ENCODE assay signal across 7 mouse cellular contexts in genomic region chr1:121430183-121430937, GRCm38 (mm10). TPM values are rescaled to one million over a fixed set of nuclear protein-coding genes. Genes with fewer than 3 reads are reported as not detected.
DNase-seq lines count a peak whose midpoint lies in the region; ATAC-seq lines count a peak whose summit lies in the region.

No protein-coding gene starts in this region.

- no peak overlapping the region for H3K9ac ChIP-seq in forebrain, embryonic 12.5 days

- ATAC-seq in forebrain, embryonic 12.5 days (ENCODE audit: low FRiP score) = no peak
- no peak for ATAC-seq in frontal cortex, adult (ENCODE audit: low TSS enrichment)

- no peaks in the 10 kb centered on the region for H3K36me3 ChIP-seq in forebrain, embryonic 12.5 days (replicated peaks)
- no peaks in the 10 kb centered on the region for H3K36me3 ChIP-seq in hindbrain, embryonic 10.5 days
- peaks cover 9% of the 10 kb centered on the region; the same call in 1 of the 2 replicates for H3K36me3 ChIP-seq in midbrain, embryonic 10.5 days

- H3K27me3 ChIP-seq in forebrain, embryonic 12.5 days = no peaks in the 10 kb centered on the region
- H3K27me3 ChIP-seq in hindbrain, embryonic 10.5 days (ENCODE audit: insufficient read depth, poor library complexity, severe bottlenecking) = no peaks in the 10 kb centered on the region
- no peaks in the 10 kb centered on the region for H3K27me3 ChIP-seq in midbrain, embryonic 10.5 days (ENCODE audit: low read depth, poor library complexity, severe bottlenecking)

- peak; percentile 64 for DNase-seq in 3134 (ENCODE audit: extremely low read depth, insufficient read length, low spot score)
- peak; percentile 11 for DNase-seq in 416B (ENCODE audit: low read depth)
- DNase-seq in hindbrain, embryonic 10.5 days (ENCODE audit: low spot score) = no peak
- no peak for DNase-seq in midbrain, embryonic 10.5 days (ENCODE audit: low spot score)
- DNase-seq in ovary, postnatal 36 days (ENCODE audit: low spot score) = no peak

- peak overlapping the region; percentile 97 for H3K4me2 ChIP-seq in forebrain, embryonic 12.5 days

- H3K4me1 ChIP-seq in forebrain, embryonic 12.5 days = peaks cover 15% of the 10 kb centered on the region
- H3K4me1 ChIP-seq in hindbrain, embryonic 10.5 days (replicated peaks) = peaks cover 17% of the 10 kb centered on the region
- peaks cover 29% of the 10 kb centered on the region for H3K4me1 ChIP-seq in midbrain, embryonic 10.5 days

- no peaks in the 10 kb centered on the region for H3K9me3 ChIP-seq in forebrain, embryonic 12.5 days
- no peaks in the 10 kb centered on the region for H3K9me3 ChIP-seq in hindbrain, embryonic 10.5 days
- H3K9me3 ChIP-seq in midbrain, embryonic 10.5 days (replicated peaks) = no peaks in the 10 kb centered on the region

- 27% methylated on average over 6 of the region's 6 CpGs for WGBS in forebrain, embryonic 12.5 days
- WGBS in hindbrain, embryonic 10.5 days = 23% methylated on average over 6 of the region's 6 CpGs
- 26% methylated on average over 6 of the region's 6 CpGs for WGBS in midbrain, embryonic 10.5 days

- H3K27ac ChIP-seq in forebrain, embryonic 12.5 days = no peak overlapping the region
- no peak overlapping the region for H3K27ac ChIP-seq in hindbrain, embryonic 10.5 days
- no peak overlapping the region for H3K27ac ChIP-seq in midbrain, embryonic 10.5 days (replicated peaks)

- peak overlapping the region; percentile 83 for H3K4me3 ChIP-seq in forebrain, embryonic 12.5 days (replicated peaks)
- peak overlapping the region; percentile 88 for H3K4me3 ChIP-seq in hindbrain, embryonic 10.5 days
- H3K4me3 ChIP-seq in midbrain, embryonic 10.5 days = peak overlapping the region; percentile 74

RNA-seq across cellular contexts. Expression of gene Ccdc93, which starts 0.5 kb away (rescaled TPM):
- polyA plus RNA-seq in forebrain, embryonic 12.5 days (2016; fragmentation: Nextera tagmentation; extraction: Ambion mirVana) = 11.0 and 11.4 TPM in 2 replicates
- polyA plus RNA-seq in hindbrain, embryonic 10.5 days (2016; fragmentation: Nextera tagmentation; extraction: Ambion mirVana) = 9.9 and 11.0 TPM in 2 replicates
- polyA plus RNA-seq in midbrain, embryonic 10.5 days (2016; fragmentation: Nextera tagmentation; extraction: Ambion mirVana) = 9.9 and 11.1 TPM in 2 replicates

Comparison
In these comparisons a context has a peak if more than half of its experiments do, and no peak if none do; other contexts are left out.
1. DNase-seq: peak in 3134 (single experiment) and 416B (single experiment); none in hindbrain, embryonic 10.5 days (single experiment), midbrain, embryonic 10.5 days (single experiment) and ovary, postnatal 36 days (single experiment).
2. Peak in every context shown above with its lines, with median percentiles within 50 percentile points of each other: H3K4me3 ChIP-seq.